Mouse (Mus musculus) MEL (cell line): ENCODE measurements around the gene Fkbp9.

ENCODE experiments used
- CTCF ChIP-seq, 3 experiments: IDR thresholded peaks in 2 of 3; conservative IDR thresholded peaks in 1 of 3; 2 replicates each; pipeline ENCODE4 v1.5.1; 2011 to 2012; ENCODE audit warnings: low read length in 3 of 3, low read depth in 2 of 3, mild to moderate bottlenecking in 2 of 3, improper control_type of control experiment in 1 of 3, inconsistent platforms in 1 of 3, mixed read lengths in 1 of 3, moderate library complexity in 1 of 3; ENCODE audit not compliant: control insufficient read depth in 1 of 3, insufficient read depth in 1 of 3, poor library complexity in 1 of 3, severe bottlenecking in 1 of 3
- E2F4 ChIP-seq: IDR thresholded peaks from 2 replicates; pipeline ENCODE4 v1.6.1; 2011; ENCODE audit warnings: low read depth, low read length, improper control_type of control experiment, borderline replicate concordance
- HCFC1 ChIP-seq: IDR thresholded peaks from 2 replicates; pipeline ENCODE4 v1.6.1; 2012; ENCODE audit warnings: low read depth, mild to moderate bottlenecking, inconsistent platforms, low read length, improper control_type of control experiment, moderate library complexity
- MAX ChIP-seq: IDR thresholded peaks from 2 replicates; pipeline ENCODE4 v1.6.1; 2011; ENCODE audit warnings: low read length, improper control_type of control experiment
- MXI1 ChIP-seq: IDR thresholded peaks from 2 replicates; pipeline ENCODE4 v1.6.1; 2011; ENCODE audit warnings: mild to moderate bottlenecking, low read depth, low read length, improper control_type of control experiment
- NELFE ChIP-seq: IDR thresholded peaks from 2 replicates; pipeline ENCODE4 v1.6.1; 2011; ENCODE audit warnings: low read depth, low read length, improper control_type of control experiment
- POLR2A ChIP-seq, 2 experiments: IDR thresholded peaks; 2 replicates each; pipeline ENCODE4 v1.6.1; 2011 to 2012; ENCODE audit warnings: low read length in 2 of 2, mild to moderate bottlenecking in 2 of 2, control low read depth in 1 of 2, improper control_type of control experiment in 1 of 2, low read depth in 1 of 2, moderate library complexity in 1 of 2; ENCODE audit not compliant: control insufficient read depth in 1 of 2, insufficient read depth in 1 of 2, poor library complexity in 1 of 2
- POLR2AphosphoS2 ChIP-seq: IDR thresholded peaks from 2 replicates; pipeline ENCODE4 v1.6.1; 2011; ENCODE audit warnings: low read length, improper control_type of control experiment
- ZNF384 ChIP-seq: IDR thresholded peaks from 2 replicates; pipeline ENCODE4 v1.6.1; 2012; ENCODE audit warnings: low read depth, mild to moderate bottlenecking, inconsistent platforms, low read length, improper control_type of control experiment

DNA sequence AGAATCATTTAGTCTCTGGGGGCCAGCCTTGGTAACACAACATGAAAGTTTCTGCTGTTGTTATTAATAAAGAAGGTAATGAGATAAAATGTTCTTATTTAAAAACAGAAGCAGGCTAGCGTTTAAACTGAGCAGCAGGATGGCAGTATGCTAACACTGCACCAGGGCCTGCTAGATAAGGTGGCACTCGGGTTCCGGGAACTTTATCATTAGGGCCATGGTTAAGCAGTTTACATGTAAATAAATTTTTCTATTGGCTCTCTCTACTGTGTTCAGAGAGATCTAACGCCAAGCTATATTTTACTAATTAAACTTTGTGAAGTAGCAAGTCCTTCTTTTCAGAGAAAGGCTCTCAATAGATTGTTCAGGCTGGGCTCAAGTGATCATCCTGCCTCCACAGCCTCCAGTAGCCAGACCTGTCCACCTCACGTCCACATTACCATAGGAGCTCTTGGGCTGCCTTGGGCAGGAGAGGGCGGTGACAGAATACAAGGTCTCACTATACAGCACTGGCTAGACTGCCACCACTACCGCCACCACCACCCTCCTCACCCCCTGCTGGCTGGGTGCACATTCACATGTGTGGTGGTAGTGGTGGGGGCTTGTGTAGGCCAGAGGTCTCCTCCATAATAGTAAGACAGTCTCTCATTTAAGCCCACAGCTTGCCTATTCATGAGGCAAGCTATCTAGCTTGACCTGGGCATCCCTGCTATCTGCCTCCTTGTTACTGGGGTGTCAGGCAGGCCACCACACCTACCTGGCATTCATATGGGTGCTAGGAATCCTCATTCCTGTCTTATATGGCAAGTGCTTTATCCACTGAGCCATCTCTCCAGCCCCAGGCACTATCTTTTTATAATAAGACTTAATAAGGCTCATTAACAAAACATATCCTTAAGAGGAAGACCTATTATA, 71.0 kb downstream of the Fkbp9 start:
- TF ChIP-seq POLR2A (IDR thresholded peaks at IDR 0.05; ENCODE audit: control insufficient read depth in 1 of 2, insufficient read depth in 1 of 2, low read depth in 1 of 2, low read length in 2 of 2, poor library complexity in 1 of 2) (no peak), MAX (no peak), ZNF384 (no peak), POLR2AphosphoS2 (no peak), CTCF (IDR thresholded peaks at IDR 0.05 in 2 of 3, conservative IDR thresholded peaks at IDR 0.05 in 1 of 3; ENCODE audit: control insufficient read depth in 1 of 3, insufficient read depth in 1 of 3, low read depth in 2 of 3, low read length in 3 of 3, poor library complexity in 1 of 3, severe bottlenecking in 1 of 3) (no peak; a peak in 1 of 6 replicates), HCFC1 (no peak), MXI1 (peak; percentile 22; the same call in 1 of the 2 replicates), E2F4 (no peak), NELFE (no peak)
